Mouse (Mus musculus): ENCODE results near the gene Lamc1. TPM values are rescaled to one million over a fixed set of nuclear protein-coding genes. Genes with fewer than 3 reads are reported as not detected.

Lamc1 gene
- total and polyA plus RNA-seq, 2 experiments from 2014 or later: 62.8 to 186 TPM

- ATAC-seq (ENCODE audit: insufficient read depth, low read depth): no peak
- no peaks in the 10 kb centered on the region for H3K9me3 ChIP-seq (replicated peaks; ENCODE audit: control insufficient read depth, low read length)
- no peaks in the 10 kb centered on the region for H3K27me3 ChIP-seq (ENCODE audit: control insufficient read depth, insufficient read depth, low read length)
- 84% methylated on average over 6 of the region's 6 CpGs for WGBS
- DNase-seq (ENCODE audit: low spot score): no peak
- H3K4me1 ChIP-seq (ENCODE audit: control insufficient read depth, insufficient read depth): peaks cover 34% of the 10 kb centered on the region
- no peak overlapping the region for H3K27ac ChIP-seq (ENCODE audit: low read depth)
- H3K9ac ChIP-seq (replicated peaks; ENCODE audit: low read depth, low read length): no peak overlapping the region
- no peak overlapping the region for H3K4me3 ChIP-seq (ENCODE audit: low read depth, low read length)
- H3K4me2 ChIP-seq (ENCODE audit: low read depth, low read length): no peak overlapping the region
- TF ChIP-seq EP300 (IDR thresholded peaks at IDR 0.05; ENCODE audit: low read depth): no peak
- no peak for TF ChIP-seq CTCF (IDR thresholded peaks at IDR 0.05; ENCODE audit: low read depth)
- no peaks in the 10 kb centered on the region for H3K36me3 ChIP-seq (replicated peaks; ENCODE audit: control insufficient read depth, insufficient read depth, low read length)
These were observed 36.6 kb downstream of the Lamc1 start for GRCm38 (mm10) chr1:153296035-153296434.

GRCm38 (mm10) chr1:153292892-153293291, 39.7 kb downstream of the Lamc1 start:
- peaks cover 33% of the 10 kb centered on the region for H3K4me1 ChIP-seq (ENCODE audit: control insufficient read depth, insufficient read depth)
- no peak overlapping the region for H3K9ac ChIP-seq (replicated peaks; ENCODE audit: low read depth, low read length)
- H3K27ac ChIP-seq (ENCODE audit: low read depth): peak overlapping the region; percentile 81
- H3K4me3 ChIP-seq (ENCODE audit: low read depth, low read length): no peak overlapping the region
- no peaks in the 10 kb centered on the region for H3K27me3 ChIP-seq (ENCODE audit: control insufficient read depth, insufficient read depth, low read length)
- 0 out of 2 replicates have a peak overlapping the region, but pooled peaks have one; percentile 7 for H3K4me2 ChIP-seq (ENCODE audit: low read depth, low read length)
- TF ChIP-seq EP300 (IDR thresholded peaks at IDR 0.05; ENCODE audit: low read depth): no peak
- TF ChIP-seq CTCF (IDR thresholded peaks at IDR 0.05; ENCODE audit: low read depth): no peak
- DNase-seq (ENCODE audit: low spot score) (no peak), ATAC-seq (ENCODE audit: insufficient read depth, low read depth) (peak; percentile 42; the same call in 1 of the 2 replicates)
- no peaks in the 10 kb centered on the region for H3K36me3 ChIP-seq (replicated peaks; ENCODE audit: control insufficient read depth, insufficient read depth, low read length)
- WGBS: 20% methylated on average over 5 of the region's 5 CpGs
- no peaks in the 10 kb centered on the region for H3K9me3 ChIP-seq (replicated peaks; ENCODE audit: control insufficient read depth, low read length)

- WGBS: 11% methylated on average over 6 of the region's 6 CpGs
- TF ChIP-seq CTCF (IDR thresholded peaks at IDR 0.05; ENCODE audit: low read depth) (no peak), EP300 (IDR thresholded peaks at IDR 0.05; ENCODE audit: low read depth) (no peak)
- DNase-seq (ENCODE audit: low spot score) (peak; percentile 75), ATAC-seq (ENCODE audit: insufficient read depth, low read depth) (peak; percentile 79)
- H3K27ac ChIP-seq (ENCODE audit: low read depth): peak overlapping the region; percentile 81
- no peaks in the 10 kb centered on the region for H3K36me3 ChIP-seq (replicated peaks; ENCODE audit: control insufficient read depth, insufficient read depth, low read length)
- no peak overlapping the region for H3K4me3 ChIP-seq (ENCODE audit: low read depth, low read length)
- no peaks in the 10 kb centered on the region for H3K9me3 ChIP-seq (replicated peaks; ENCODE audit: control insufficient read depth, low read length)
- no peaks in the 10 kb centered on the region for H3K27me3 ChIP-seq (ENCODE audit: control insufficient read depth, insufficient read depth, low read length)
- H3K4me1 ChIP-seq (ENCODE audit: control insufficient read depth, insufficient read depth): peaks cover 37% of the 10 kb centered on the region
- H3K9ac ChIP-seq (replicated peaks; ENCODE audit: low read depth, low read length): no peak overlapping the region
- H3K4me2 ChIP-seq (ENCODE audit: low read depth, low read length): peak overlapping the region; percentile 32
These were observed 40.4 kb downstream of the Lamc1 start for GRCm38 (mm10) chr1:153292202-153292601.

- Histone ChIP-seq H3K9ac (replicated peaks; ENCODE audit: low read depth, low read length) (no peak overlapping the region), H3K27ac (ENCODE audit: low read depth) (peak overlapping the region; percentile 81), H3K4me3 (ENCODE audit: low read depth, low read length) (no peak overlapping the region), H3K4me1 (ENCODE audit: control insufficient read depth, insufficient read depth) (peaks cover 41% of the 10 kb centered on the region), H3K4me2 (ENCODE audit: low read depth, low read length) (peak overlapping the region; percentile 32; the same call in 1 of the 2 replicates), H3K27me3 (ENCODE audit: control insufficient read depth, insufficient read depth, low read length) (no peaks in the 10 kb centered on the region), H3K36me3 (replicated peaks; ENCODE audit: control insufficient read depth, insufficient read depth, low read length) (no peaks in the 10 kb centered on the region), H3K9me3 (replicated peaks; ENCODE audit: control insufficient read depth, low read length) (no peaks in the 10 kb centered on the region)
- no peak for DNase-seq (ENCODE audit: low spot score)
- TF ChIP-seq CTCF (IDR thresholded peaks at IDR 0.05; ENCODE audit: low read depth): no peak
- ATAC-seq (ENCODE audit: insufficient read depth, low read depth): no peak
- WGBS: 36% methylated on average over 4 of the region's 4 CpGs
These were observed 41.2 kb downstream of the Lamc1 start for GRCm38 (mm10) chr1:153291416-153291815.

- no peak overlapping the region for H3K4me2 ChIP-seq (ENCODE audit: low read depth, low read length)
- H3K4me1 ChIP-seq (ENCODE audit: control insufficient read depth, insufficient read depth): peaks cover 39% of the 10 kb centered on the region
- DNase-seq (ENCODE audit: low spot score) (no peak), ATAC-seq (ENCODE audit: insufficient read depth, low read depth) (no peak)
- no peak overlapping the region for H3K27ac ChIP-seq (ENCODE audit: low read depth)
- TF ChIP-seq CTCF (IDR thresholded peaks at IDR 0.05; ENCODE audit: low read depth) (no peak), EP300 (IDR thresholded peaks at IDR 0.05; ENCODE audit: low read depth) (no peak)
- H3K9me3 ChIP-seq (replicated peaks; ENCODE audit: control insufficient read depth, low read length): no peaks in the 10 kb centered on the region
- no peak overlapping the region for H3K4me3 ChIP-seq (ENCODE audit: low read depth, low read length)
- no peaks in the 10 kb centered on the region for H3K27me3 ChIP-seq (ENCODE audit: control insufficient read depth, insufficient read depth, low read length)
- 73% methylated on average over 4 of the region's 4 CpGs for WGBS
- H3K36me3 ChIP-seq (replicated peaks; ENCODE audit: control insufficient read depth, insufficient read depth, low read length): no peaks in the 10 kb centered on the region
- H3K9ac ChIP-seq (replicated peaks; ENCODE audit: low read depth, low read length): no peak overlapping the region
These were observed 44.6 kb downstream of the Lamc1 start for GRCm38 (mm10) chr1:153288010-153288409.

GRCm38 (mm10) chr1:153287443-153287842, 45.1 kb downstream of the Lamc1 start:
- TF ChIP-seq EP300 (IDR thresholded peaks at IDR 0.05; ENCODE audit: low read depth) (no peak), CTCF (IDR thresholded peaks at IDR 0.05; ENCODE audit: low read depth) (no peak)

More at GRCm38 (mm10) chr1:153287443-153287842, 45.1 kb downstream of the Lamc1 start:
- DNase-seq (ENCODE audit: low spot score) (no peak), ATAC-seq (ENCODE audit: insufficient read depth, low read depth) (no peak)
- no peaks in the 10 kb centered on the region for H3K36me3 ChIP-seq (replicated peaks; ENCODE audit: control insufficient read depth, insufficient read depth, low read length)
- H3K4me2 ChIP-seq (ENCODE audit: low read depth, low read length): no peak overlapping the region
- H3K27me3 ChIP-seq (ENCODE audit: control insufficient read depth, insufficient read depth, low read length): no peaks in the 10 kb centered on the region
- 0 out of 2 replicates have a peak overlapping the region, but pooled peaks have one; percentile 1 for H3K27ac ChIP-seq (ENCODE audit: low read depth)
- 46% methylated on average over 5 of the region's 5 CpGs for WGBS
- no peak overlapping the region for H3K9ac ChIP-seq (replicated peaks; ENCODE audit: low read depth, low read length)
- H3K9me3 ChIP-seq (replicated peaks; ENCODE audit: control insufficient read depth, low read length): no peaks in the 10 kb centered on the region
- H3K4me3 ChIP-seq (ENCODE audit: low read depth, low read length): no peak overlapping the region
- peaks cover 34% of the 10 kb centered on the region for H3K4me1 ChIP-seq (ENCODE audit: control insufficient read depth, insufficient read depth)
